Mouse (Mus musculus): ENCODE results near the gene Chn2. TPM values are rescaled to one million over a fixed set of nuclear protein-coding genes. Genes with fewer than 3 reads are reported as not detected.

Chn2 gene
- polyA plus RNA-seq, 1 experiment from 2014 or later = 13.4 TPM

DNA sequence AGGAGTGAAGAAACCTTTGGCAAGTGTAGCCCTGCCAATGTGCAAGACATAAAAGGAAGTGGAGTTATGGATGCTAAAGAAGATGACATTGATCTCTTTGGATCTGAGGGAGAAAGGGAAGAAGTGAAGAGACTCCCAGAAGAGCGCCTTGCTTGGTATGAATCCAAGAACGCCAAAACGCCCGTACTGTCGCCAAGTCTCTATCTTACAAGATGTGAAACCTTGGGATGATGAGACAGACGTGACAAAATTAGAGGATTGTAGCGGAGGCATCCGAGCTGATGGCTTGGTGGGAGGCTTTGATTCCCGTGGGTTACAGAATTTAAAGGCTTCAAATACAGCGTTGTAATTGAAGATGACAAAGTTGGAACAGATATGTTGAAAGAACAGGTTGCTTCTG lies 302.9 kb downstream of the Chn2 start:
- Histone ChIP-seq H3K4me3 (no peak overlapping the region), H3K4me1 (replicated peaks) (no peaks in the 10 kb centered on the region), H3K27ac (no peak overlapping the region), H3K9me3 (peaks cover 4% of the 10 kb centered on the region; the same call in 1 of the 2 replicates), H3K27me3 (ENCODE audit: insufficient read depth, poor library complexity, severe bottlenecking) (no peaks in the 10 kb centered on the region), H3K36me3 (no peaks in the 10 kb centered on the region)
- 89% methylated on average over 10 of the region's 10 CpGs for WGBS
- no peak for DNase-seq (ENCODE audit: low spot score)

Other genes with a start within 250 kb of the Chn2 start
- gene Tril, start 218.7 kb upstream of the Chn2 start, polyA plus RNA-seq (2016; fragmentation: Nextera tagmentation; extraction: Ambion mirVana) = 30.8 and 32.4 TPM in 2 replicates
- gene Cpvl, start 60.9 kb upstream of the Chn2 start, polyA plus RNA-seq (2016; fragmentation: Nextera tagmentation; extraction: Ambion mirVana) = 0.24 TPM in 1 of 2 replicates, not detected in the other